Mouse (Mus musculus) heart, embryonic 15.5 days (tissue): ENCODE measurements around the gene Polh. TPM values are rescaled to one million over a fixed set of nuclear protein-coding genes. Genes with fewer than 3 reads are reported as not detected.

ENCODE experiments used
- ATAC-seq: fragments of 200-750 bp; cut with Nextera tagmentation; replicated peaks from 2 replicates; pipeline ENCODE4 v1.8.0; 2017; ENCODE audit warnings: low read depth, moderate TSS enrichment; ENCODE audit not compliant: insufficient number of reproducible peaks, insufficient read depth, low FRiP score
- H3K27ac ChIP-seq: fragments of 300-500 bp; sonication (generic); 2 replicates; pipeline ENCODE4 v1.5.1; 2015; ENCODE audit warnings: mild to moderate bottlenecking, inconsistent platforms
- H3K27me3 ChIP-seq: fragments of 300-500 bp; sonication (generic); 2 replicates; pipeline ENCODE4 v1.6.1; 2015; ENCODE audit warnings: inconsistent platforms
- H3K36me3 ChIP-seq: fragments of 300-500 bp; sonication (generic); 2 replicates; pipeline ENCODE4 v1.6.1; 2015; ENCODE audit warnings: mild to moderate bottlenecking, inconsistent platforms
- H3K4me1 ChIP-seq: fragments of 300-500 bp; sonication (generic); replicated peaks from 2 replicates; pipeline ENCODE4 v1.6.1; 2015; ENCODE audit warnings: inconsistent platforms
- H3K4me2 ChIP-seq: fragments of 300-500 bp; sonication (generic); 2 replicates; pipeline ENCODE4 v1.6.1; 2015; ENCODE audit warnings: inconsistent platforms, mild to moderate bottlenecking, moderate library complexity
- H3K4me3 ChIP-seq: fragments of 300-500 bp; sonication (generic); 2 replicates; pipeline ENCODE4 v1.5.1; 2015; ENCODE audit warnings: mild to moderate bottlenecking, inconsistent platforms
- H3K9ac ChIP-seq: fragments of 300-500 bp; sonication (generic); 2 replicates; pipeline ENCODE4 v1.6.1; 2015; ENCODE audit warnings: mild to moderate bottlenecking, inconsistent platforms
- H3K9me3 ChIP-seq: fragments of 300-500 bp; sonication (generic); replicated peaks from 2 replicates; pipeline ENCODE4 v1.6.1; 2016; ENCODE audit warnings: inconsistent platforms
- WGBS: fragments of 180-500 bp; shearing (Covaris S2); methylation state at CpG from one replicate; pipeline ENCODE4 v1.1.7; 2015; ENCODE audit warnings: mixed read lengths; 5-methylcytosine and 5-hydroxymethylcytosine counted together
- polyA plus RNA-seq: library from polyadenylated mRNA; unstranded; fragments of >200 nt; fragmentation: Nextera tagmentation; extraction: Ambion mirVana; gene quantifications from 2 replicates; pipeline ENCODE4 v1.2.1, GENCODE M21; 2015

Gene Polh
- polyA plus RNA-seq, 1 experiment from 2014 or later = 11.7 TPM

DNA sequence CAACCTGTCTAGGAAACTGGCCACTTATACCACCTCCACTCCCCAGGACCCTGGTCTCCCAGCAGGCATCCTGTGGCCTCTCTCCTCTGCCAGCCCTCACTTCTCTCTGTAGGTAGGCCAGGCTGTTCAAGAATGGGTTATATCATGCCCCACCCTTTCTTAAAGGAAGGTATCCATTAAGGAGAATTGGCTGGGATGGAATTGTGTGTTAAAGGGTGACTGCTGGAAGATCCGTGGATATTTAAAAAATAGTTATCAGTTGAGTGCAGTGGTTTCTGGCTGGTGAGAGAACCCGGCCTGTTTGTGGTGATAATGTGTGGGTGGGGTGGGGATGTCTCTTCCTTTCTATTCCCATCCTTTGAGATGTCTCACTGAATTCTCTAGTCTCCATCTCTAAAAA, 43.2 kb downstream of the Polh start:
- WGBS = 21% methylated on average over 2 of the region's 2 CpGs
- Histone ChIP-seq H3K9me3 (no peaks in the 10 kb centered on the region), H3K4me3 (peak overlapping the region; percentile 88), H3K27ac (peak overlapping the region; percentile 96), H3K27me3 (no peaks in the 10 kb centered on the region), H3K36me3 (0 out of 2 replicates have a peak, but pooled peaks cover 5% of the 10 kb centered on the region), H3K9ac (no peak overlapping the region; the same call in 1 of the 2 replicates), H3K4me2 (peak overlapping the region; percentile 68), H3K4me1 (peaks cover 27% of the 10 kb centered on the region)
- ATAC-seq = no peak

DNA sequence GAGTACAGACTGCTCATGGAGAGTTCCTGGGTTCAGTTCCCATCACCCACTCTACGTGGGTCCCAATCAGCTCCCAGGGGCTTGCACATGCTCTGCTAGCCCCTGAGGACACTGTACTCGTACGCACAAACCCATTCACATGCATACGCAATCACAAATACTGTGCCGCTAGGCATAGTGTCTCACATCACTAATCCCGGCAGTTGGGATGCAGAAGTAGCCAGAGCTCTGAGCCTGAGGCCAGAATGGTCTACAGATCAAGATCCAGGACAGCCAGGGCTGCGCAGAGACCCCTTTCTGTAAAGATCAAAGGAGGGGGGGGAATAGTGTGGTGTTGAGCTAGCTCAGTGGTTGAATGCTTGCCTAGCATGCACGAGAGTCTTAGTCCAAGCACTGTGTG, 45.3 kb downstream of the Polh start:
- Histone ChIP-seq H3K27ac (no peak overlapping the region), H3K36me3 (no peaks in the 10 kb centered on the region), H3K4me2 (no peak overlapping the region), H3K27me3 (no peaks in the 10 kb centered on the region), H3K4me3 (no peak overlapping the region), H3K4me1 (peaks cover 23% of the 10 kb centered on the region), H3K9ac (no peak overlapping the region), H3K9me3 (no peaks in the 10 kb centered on the region)
- WGBS = 92% methylated on average over 8 of the region's 8 CpGs
- no peak for ATAC-seq

- Histone ChIP-seq H3K27me3 (no peaks in the 10 kb centered on the region), H3K9me3 (no peaks in the 10 kb centered on the region), H3K4me3 (no peak overlapping the region), H3K9ac (no peak overlapping the region), H3K27ac (no peak overlapping the region), H3K4me1 (peaks cover 22% of the 10 kb centered on the region), H3K36me3 (peaks cover 2% of the 10 kb centered on the region; the same call in 1 of the 2 replicates), H3K4me2 (no peak overlapping the region)
- no peak for ATAC-seq
- 82% methylated on average over 5 of the region's 5 CpGs for WGBS
These were observed 45.8 kb downstream of the Polh start for GRCm38 (mm10) chr17:46156680-46157079.

GRCm38 (mm10) chr17:46154336-46154735, 48.1 kb downstream of the Polh start:
- peaks cover 9% of the 10 kb centered on the region; the same call in 1 of the 2 replicates for H3K36me3 ChIP-seq
- H3K27ac ChIP-seq = no peak overlapping the region
- 91% methylated on average over 3 of the region's 3 CpGs for WGBS
- no peak for ATAC-seq
- no peaks in the 10 kb centered on the region for H3K9me3 ChIP-seq
- no peak overlapping the region for H3K4me2 ChIP-seq
- peaks cover 16% of the 10 kb centered on the region for H3K4me1 ChIP-seq
- no peaks in the 10 kb centered on the region for H3K27me3 ChIP-seq
- no peak overlapping the region for H3K4me3 ChIP-seq
- H3K9ac ChIP-seq = no peak overlapping the region

GRCm38 (mm10) chr17:46152847-46153782, 49.3 kb downstream of the Polh start, which contains the start of gene Mad2l1bp:
Mad2l1bp (minus strand) TSS chr17:46153553.
- Histone ChIP-seq H3K27me3 (no peaks in the 10 kb centered on the region), H3K4me2 (peak within 1 kb of the TSS; percentile 80), H3K9me3 (no peaks in the 10 kb centered on the region), H3K36me3 (peaks cover 19% of the 10 kb centered on the region), H3K9ac (peak within 1 kb of the TSS; percentile 70), H3K27ac (peak within 1 kb of the TSS; percentile 76), H3K4me1 (peaks cover 12% of the 10 kb centered on the region), H3K4me3 (peak within 1 kb of the TSS; percentile 68)
- WGBS = 2% methylated on average over 33 of the region's 33 CpGs
- ATAC-seq = peak; percentile 95

DNA sequence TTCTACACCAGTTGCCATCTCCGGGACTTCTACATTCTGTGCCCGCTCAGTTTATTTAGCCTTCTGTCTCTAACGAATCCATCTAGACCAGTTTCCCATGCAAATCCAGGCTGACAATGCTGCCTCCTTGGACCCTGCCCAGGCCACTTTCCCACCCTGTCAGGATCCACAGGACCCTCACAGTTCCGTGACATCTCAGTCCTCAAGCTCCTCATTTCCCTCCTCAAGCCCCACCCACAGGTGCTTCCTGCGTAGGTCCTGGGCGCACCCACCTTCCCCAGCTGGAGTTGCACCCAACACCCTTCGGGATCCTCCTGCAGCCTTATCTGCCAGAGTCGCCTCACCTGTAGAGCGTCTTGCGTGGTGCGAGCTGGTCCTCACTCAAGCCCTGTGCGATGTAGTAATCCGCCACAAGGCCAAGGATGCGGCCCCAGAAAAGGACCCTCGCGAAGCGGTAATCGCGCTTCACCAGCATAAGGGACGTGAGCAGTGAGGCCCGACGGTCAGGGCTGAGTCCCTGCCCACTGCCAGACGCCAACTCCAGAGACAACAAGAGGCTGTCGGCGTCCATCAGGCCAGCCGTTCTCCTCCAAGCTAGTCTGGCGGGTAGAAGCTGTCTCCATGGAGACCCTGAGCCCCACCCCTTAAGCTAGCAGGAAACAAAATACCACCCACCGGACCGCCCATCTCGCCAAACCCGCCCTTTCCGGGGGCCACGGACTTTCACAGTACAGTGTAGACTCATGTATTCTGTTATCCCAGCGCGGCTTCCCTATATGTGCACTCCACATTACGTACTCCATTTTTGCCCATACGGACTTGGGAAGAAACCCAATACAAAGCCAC, 58.6 kb downstream of the Polh start, which contains the start of gene Rsph9:
TSS of gene Rsph9 (minus strand) at position 639 of the 846 bp plus-strand sequence.
- peak within 1 kb of the TSS; percentile 57 for H3K9ac ChIP-seq
- 5% methylated on average over 37 of the region's 37 CpGs for WGBS
- peak within 1 kb of the TSS; percentile 58 for H3K4me3 ChIP-seq
- peaks cover 12% of the 10 kb centered on the region for H3K4me1 ChIP-seq
- peak within 1 kb of the TSS; percentile 93 for H3K4me2 ChIP-seq
- H3K27me3 ChIP-seq = no peaks in the 10 kb centered on the region
- H3K36me3 ChIP-seq = peaks cover 30% of the 10 kb centered on the region
- peak; percentile 92 for ATAC-seq
- H3K27ac ChIP-seq = peak within 1 kb of the TSS; percentile 45; the same call in 1 of the 2 replicates
- H3K9me3 ChIP-seq = no peaks in the 10 kb centered on the region

DNA sequence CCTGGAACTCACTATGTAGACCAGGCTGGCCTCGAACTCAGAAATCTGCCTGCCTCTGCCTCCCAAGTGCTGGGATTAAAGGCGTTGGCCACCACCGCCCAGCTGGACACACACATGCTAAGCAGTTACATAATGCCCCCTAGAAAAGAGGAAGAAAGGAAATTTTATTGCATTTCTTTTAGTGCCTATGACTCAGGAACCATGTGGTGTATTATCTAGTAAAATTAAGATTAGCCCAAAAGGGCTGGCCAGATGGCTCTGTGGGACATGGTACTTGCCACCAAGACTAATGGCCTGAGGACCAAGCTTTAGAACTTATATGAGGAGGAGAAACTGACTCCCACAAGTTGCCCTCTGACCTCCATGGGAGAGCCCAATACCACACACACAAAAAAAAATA, 62.6 kb downstream of the Polh start:
- no peak for ATAC-seq
- H3K27ac ChIP-seq = no peak overlapping the region
- 83% methylated on average over 3 of the region's 3 CpGs for WGBS
- H3K4me1 ChIP-seq = peaks cover 12% of the 10 kb centered on the region
- H3K9ac ChIP-seq = no peak overlapping the region
- no peaks in the 10 kb centered on the region for H3K27me3 ChIP-seq
- H3K9me3 ChIP-seq = no peaks in the 10 kb centered on the region
- H3K4me3 ChIP-seq = no peak overlapping the region
- no peak overlapping the region for H3K4me2 ChIP-seq
- no peaks in the 10 kb centered on the region for H3K36me3 ChIP-seq

DNA sequence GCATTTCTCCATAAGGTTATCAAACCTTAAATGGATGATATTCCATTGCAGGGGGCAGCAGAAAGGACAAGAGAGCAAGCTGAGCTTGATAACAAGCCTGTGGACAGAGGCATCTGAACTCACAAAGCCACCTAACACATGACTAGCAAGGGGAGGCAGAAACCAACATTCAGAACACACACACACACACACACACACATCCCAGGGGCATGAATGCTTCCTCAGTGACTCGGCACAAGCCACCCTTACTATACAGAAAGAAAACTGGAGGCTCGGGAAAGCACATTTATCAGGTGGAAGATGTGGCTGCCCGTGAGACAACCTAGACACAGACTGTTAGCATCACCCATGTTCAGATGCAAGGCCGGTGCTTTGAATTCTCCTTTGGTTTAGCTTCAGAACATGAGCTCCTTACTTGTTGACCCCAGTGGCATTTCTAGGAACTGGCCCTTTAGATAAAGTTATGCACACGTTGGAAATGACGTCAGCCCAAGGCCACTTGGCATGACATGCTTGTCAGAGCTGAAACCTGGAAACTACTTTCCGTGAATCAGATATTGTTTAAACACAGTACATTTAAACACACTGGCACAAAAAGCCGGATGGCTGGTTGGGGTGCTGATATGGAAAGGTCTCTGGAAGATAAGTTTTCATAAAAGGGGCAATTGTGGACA, 63.7 kb downstream of the Polh start:
- H3K36me3 ChIP-seq = no peaks in the 10 kb centered on the region
- peaks cover 3% of the 10 kb centered on the region for H3K4me1 ChIP-seq
- no peaks in the 10 kb centered on the region for H3K9me3 ChIP-seq
- WGBS = 53% methylated on average over 8 of the region's 8 CpGs
- no peak overlapping the region for H3K4me3 ChIP-seq
- no peak for ATAC-seq
- H3K27me3 ChIP-seq = no peaks in the 10 kb centered on the region
- H3K4me2 ChIP-seq = no peak overlapping the region
- H3K9ac ChIP-seq = no peak overlapping the region
- H3K27ac ChIP-seq = no peak overlapping the region

DNA sequence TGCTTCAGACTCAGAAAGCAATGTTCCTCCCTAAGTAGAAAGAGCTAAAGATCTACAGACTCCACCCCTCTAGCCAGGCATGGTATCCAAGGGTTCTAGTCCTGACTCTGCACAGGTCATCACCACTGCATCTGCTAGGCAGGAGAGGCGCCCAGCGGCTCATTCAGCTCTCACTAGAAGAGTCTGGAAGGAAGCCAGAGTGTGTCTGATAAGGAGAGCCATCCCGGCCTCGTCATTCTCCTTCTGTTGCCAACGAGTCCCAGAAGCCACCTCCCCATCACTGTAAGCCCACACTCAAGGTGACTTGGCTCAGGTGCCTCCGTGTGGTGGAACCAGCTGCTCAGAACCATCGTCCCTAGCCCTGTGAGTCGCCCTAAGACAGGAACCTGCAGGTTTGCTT, 69.6 kb downstream of the Polh start:
- Histone ChIP-seq H3K4me1 (peaks cover 4% of the 10 kb centered on the region; the same call in 1 of the 2 replicates), H3K27ac (no peak overlapping the region), H3K4me3 (no peak overlapping the region), H3K9me3 (no peaks in the 10 kb centered on the region), H3K4me2 (no peak overlapping the region), H3K9ac (no peak overlapping the region), H3K36me3 (peaks cover 17% of the 10 kb centered on the region), H3K27me3 (no peaks in the 10 kb centered on the region)
- ATAC-seq = no peak
- 41% methylated on average over 8 of the region's 8 CpGs for whole genome bisulfite sequencing

GRCm38 (mm10) chr17:46132058-46132718, 70.3 kb downstream of the Polh start:
- WGBS = 17% methylated on average over 12 of the region's 12 CpGs
- H3K27ac ChIP-seq = no peak overlapping the region
- ATAC-seq = no peak

More at GRCm38 (mm10) chr17:46132058-46132718, 70.3 kb downstream of the Polh start:
- Histone ChIP-seq H3K9ac (no peak overlapping the region), H3K4me1 (peaks cover 4% of the 10 kb centered on the region; the same call in 1 of the 2 replicates), H3K4me2 (no peak overlapping the region), H3K36me3 (peaks cover 23% of the 10 kb centered on the region), H3K9me3 (no peaks in the 10 kb centered on the region), H3K4me3 (no peak overlapping the region), H3K27me3 (no peaks in the 10 kb centered on the region)
